Mouse (Mus musculus): ENCODE results near the gene Mrps5.

- TF ChIP-seq GATA1 (IDR thresholded peaks at IDR 0.05; ENCODE audit: borderline replicate concordance, low read length) (no peak), FLI1 (IDR thresholded peaks at IDR 0.05; ENCODE audit: low read length) (no peak)
Measured at GRCm38 (mm10) chr2:127655419-127655818, 68.4 kb downstream of the Mrps5 start.

Data from megakaryocyte, embryonic 14.5 days (primary cell).